Mouse (Mus musculus) hindbrain, embryonic 14.5 days (tissue): ENCODE measurements at regions not wholly inside any gene's neighbourhood (a gene's known extent, or its start where the extent isn't known, plus 50 kb on each side); places are given as distances from the start of the nearest gene placed in this dataset.
"Not testable (repeated sequence)": the region's sequence is repeated elsewhere in the genome, so short reads cannot be mapped to it uniquely, and the experiment has no call there.

ENCODE experiments used
- ATAC-seq: fragments of 200-750 bp; cut with Nextera tagmentation; 2 replicates; pipeline ENCODE4 v1.8.0; 2017; ENCODE audit warnings: moderate number of reproducible peaks, mild to moderate bottlenecking, moderate TSS enrichment, moderate library complexity; ENCODE audit not compliant: low FRiP score
- DNase-seq: peaks from one replicate; pipeline ENCODE4 v3.0.0-alpha.2; 2015; ENCODE audit warnings: low spot score
- H3K27ac ChIP-seq: fragments of 300-500 bp; sonication (generic); 2 replicates; pipeline ENCODE4 v1.5.1; 2014; ENCODE audit warnings: mild to moderate bottlenecking, moderate library complexity
- H3K27me3 ChIP-seq: fragments of 300-500 bp; sonication (generic); 2 replicates; pipeline ENCODE4 v1.6.1; 2014; ENCODE audit warnings: mild to moderate bottlenecking, low read length, mixed read lengths; ENCODE audit not compliant: control insufficient read depth, insufficient read depth
- H3K36me3 ChIP-seq: fragments of 300-500 bp; sonication (generic); replicated peaks from 2 replicates; pipeline ENCODE4 v1.6.1; 2014; ENCODE audit not compliant: control insufficient read depth, insufficient read depth
- H3K4me1 ChIP-seq: fragments of 300-500 bp; sonication (generic); replicated peaks from 2 replicates; pipeline ENCODE4 v1.6.1; 2014; ENCODE audit warnings: antibody characterized with exemption, low read length, mixed read lengths; ENCODE audit not compliant: control insufficient read depth, insufficient read depth
- H3K4me2 ChIP-seq: fragments of 300-500 bp; sonication (generic); replicated peaks from 2 replicates; pipeline ENCODE4 v1.6.1; 2014; ENCODE audit warnings: mild to moderate bottlenecking, moderate library complexity
- H3K4me3 ChIP-seq: fragments of 300-500 bp; sonication (generic); replicated peaks from 2 replicates; pipeline ENCODE4 v1.5.1; 2014; ENCODE audit warnings: mild to moderate bottlenecking, low read length
- H3K9ac ChIP-seq: fragments of 300-500 bp; sonication (generic); 2 replicates; pipeline ENCODE4 v1.6.1; 2014
- H3K9me3 ChIP-seq: fragments of 300-500 bp; sonication (generic); 2 replicates; pipeline ENCODE4 v1.6.1; 2016; ENCODE audit warnings: low read length; ENCODE audit not compliant: control insufficient read depth
- WGBS: fragments of 180-500 bp; shearing (Covaris S2); extraction: QIAGEN DNeasy Blood & Tissue Kit; methylation state at CpG from one replicate; pipeline ENCODE4 v1.1.7; 2014; 5-methylcytosine and 5-hydroxymethylcytosine counted together

DNA sequence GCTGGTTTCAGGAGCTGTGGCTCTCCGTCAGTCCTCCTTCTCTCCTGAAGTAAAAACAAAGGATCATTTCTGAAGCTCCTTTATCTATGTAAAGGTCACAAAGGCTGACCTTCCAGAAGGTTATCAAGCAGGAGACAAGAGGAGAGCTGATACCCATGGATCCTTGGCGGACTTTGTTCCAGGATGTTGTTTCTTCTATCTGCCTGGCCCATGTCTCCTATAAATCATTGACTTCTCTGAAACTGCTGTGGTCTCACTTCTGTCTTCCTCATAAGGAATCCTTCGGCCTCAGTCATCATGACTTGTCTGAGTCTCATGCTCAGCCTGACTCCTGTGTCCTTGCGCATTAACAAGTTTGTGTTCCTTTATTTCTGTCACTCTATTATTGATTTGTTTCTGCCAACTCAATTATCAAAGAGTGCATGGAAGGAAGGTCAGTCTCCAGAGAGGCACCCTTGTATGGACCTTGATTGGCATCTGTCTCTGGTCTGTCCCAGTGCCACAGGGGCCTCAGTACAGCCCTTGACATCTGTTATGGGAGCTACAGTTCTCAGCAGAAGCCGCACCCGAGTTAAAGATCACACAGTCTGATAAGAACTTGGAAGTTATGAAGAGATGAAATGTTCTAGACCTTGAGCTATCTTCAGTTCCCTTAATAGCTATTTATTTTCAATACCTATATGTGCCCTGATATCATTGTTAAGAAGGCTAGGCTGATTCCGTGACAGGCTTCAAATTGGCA lies 53.2 kb upstream of the Dazl start:
- H3K27me3 ChIP-seq, result no peaks in the 10 kb centered on the region
- no peak for DNase-seq
- no peaks in the 10 kb centered on the region for H3K36me3 ChIP-seq
- 91% methylated on average over 7 of the region's 7 CpGs for WGBS
- no peak overlapping the region for H3K27ac ChIP-seq
- peaks cover 7% of the 10 kb centered on the region for H3K4me1 ChIP-seq
- H3K4me3 ChIP-seq, result no peak overlapping the region
- H3K9me3 ChIP-seq, result no peaks in the 10 kb centered on the region
- ATAC-seq, result no peak
- H3K4me2 ChIP-seq, result no peak overlapping the region
- no peak overlapping the region for H3K9ac ChIP-seq

- not testable (repeated sequence) for H3K9me3 ChIP-seq, H3K9ac ChIP-seq, H3K36me3 ChIP-seq, H3K27ac ChIP-seq, H3K4me2 ChIP-seq, H3K27me3 ChIP-seq, ATAC-seq, H3K4me3 ChIP-seq, DNase-seq, H3K4me1 ChIP-seq
- 76% methylated on average over 2 of the region's 2 CpGs for WGBS
Observed at GRCm38 (mm10) chr17:50353818-50354217, 60.4 kb upstream of the Dazl start.

- no peak overlapping the region for H3K4me2 ChIP-seq
- no peak overlapping the region for H3K9ac ChIP-seq
- H3K9me3 ChIP-seq, result 0 out of 2 replicates have a peak, but pooled peaks cover 6% of the 10 kb centered on the region
- H3K27ac ChIP-seq, result no peak overlapping the region
- H3K36me3 ChIP-seq, result no peaks in the 10 kb centered on the region
- no peaks in the 10 kb centered on the region for H3K27me3 ChIP-seq
- 89% methylated on average over 6 of the region's 6 CpGs for WGBS
- H3K4me1 ChIP-seq, result no peaks in the 10 kb centered on the region
- no peak overlapping the region for H3K4me3 ChIP-seq
- DNase-seq, result no peak
- ATAC-seq, result no peak
Observed at GRCm38 (mm10) chr17:50354357-50354756, 60.9 kb upstream of the Dazl start.

DNA sequence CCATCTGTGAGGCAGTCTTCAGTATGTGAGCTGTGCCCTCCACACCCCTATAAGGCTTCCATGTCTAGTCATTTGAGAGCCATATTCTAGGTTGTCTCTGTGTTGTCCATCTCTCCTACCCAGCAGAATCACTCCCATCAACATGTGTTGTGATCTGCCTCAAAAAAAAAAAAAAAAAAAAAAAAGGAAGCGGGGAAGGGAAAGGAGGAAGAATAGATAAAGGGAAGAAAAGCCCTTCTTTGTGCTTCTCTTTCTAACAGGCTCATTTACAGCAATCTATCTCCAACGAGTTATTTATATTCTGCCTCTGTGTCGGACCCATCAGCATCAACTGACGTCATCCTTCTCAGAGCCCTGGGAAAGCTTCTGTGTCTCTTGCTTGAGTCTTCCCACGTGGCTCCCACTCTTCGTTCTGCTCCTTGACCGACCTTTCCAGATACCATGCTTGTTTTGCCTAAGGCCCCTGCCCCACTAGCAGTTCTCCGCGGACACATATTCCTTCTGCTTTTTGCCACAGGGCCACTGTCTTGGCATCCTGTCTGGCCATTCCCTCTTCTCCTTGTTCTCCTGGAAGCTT lies 68.3 kb upstream of the Dazl start:
- H3K9ac ChIP-seq, result no peak overlapping the region
- 88% methylated on average over 9 of the region's 9 CpGs for WGBS
- no peaks in the 10 kb centered on the region for H3K36me3 ChIP-seq
- no peaks in the 10 kb centered on the region for H3K27me3 ChIP-seq
- no peak overlapping the region for H3K4me2 ChIP-seq
- ATAC-seq (no peak), DNase-seq (no peak)
- H3K4me3 ChIP-seq, result no peak overlapping the region
- no peaks in the 10 kb centered on the region for H3K9me3 ChIP-seq
- no peak overlapping the region for H3K27ac ChIP-seq
- no peaks in the 10 kb centered on the region for H3K4me1 ChIP-seq

DNA sequence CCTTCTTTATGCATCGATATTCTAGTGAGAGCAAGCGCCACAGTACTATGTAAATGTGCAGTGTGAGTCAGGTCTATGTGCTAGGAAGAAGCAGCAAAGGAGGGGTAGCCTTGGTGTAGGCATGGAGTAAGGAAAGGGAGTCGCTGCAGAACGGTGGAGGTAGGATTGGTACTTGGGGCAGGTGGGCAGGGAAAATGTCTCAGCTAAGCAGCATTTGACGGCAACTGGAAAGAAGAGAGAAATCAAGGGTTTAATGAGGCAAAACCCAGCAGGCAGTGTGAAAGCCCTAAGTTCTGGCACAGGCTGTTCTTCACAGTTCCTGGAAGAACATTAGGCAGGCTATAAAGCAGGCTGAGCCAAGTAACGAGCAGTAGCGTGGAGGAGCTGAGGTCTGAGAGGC lies 72.0 kb upstream of the Dazl start:
- DNase-seq (no peak), ATAC-seq (no peak)
- Histone ChIP-seq H3K27me3 (no peaks in the 10 kb centered on the region), H3K9ac (no peak overlapping the region), H3K4me3 (no peak overlapping the region), H3K9me3 (no peaks in the 10 kb centered on the region), H3K4me2 (no peak overlapping the region), H3K4me1 (no peaks in the 10 kb centered on the region), H3K36me3 (no peaks in the 10 kb centered on the region), H3K27ac (no peak overlapping the region)
- WGBS, result 85% methylated on average over 7 of the region's 7 CpGs

GRCm38 (mm10) chr17:50366181-50366580 lies 72.7 kb upstream of the Dazl start:
- no peak for ATAC-seq
- H3K4me3 ChIP-seq, result no peak overlapping the region
- no peak overlapping the region for H3K4me2 ChIP-seq
- 80% methylated on average over 5 of the region's 5 CpGs for WGBS
- H3K36me3 ChIP-seq, result no peaks in the 10 kb centered on the region
- H3K4me1 ChIP-seq, result no peaks in the 10 kb centered on the region
- no peaks in the 10 kb centered on the region for H3K27me3 ChIP-seq
- H3K9me3 ChIP-seq, result no peaks in the 10 kb centered on the region
- no peak for DNase-seq
- no peak overlapping the region for H3K9ac ChIP-seq
- H3K27ac ChIP-seq, result no peak overlapping the region

DNA sequence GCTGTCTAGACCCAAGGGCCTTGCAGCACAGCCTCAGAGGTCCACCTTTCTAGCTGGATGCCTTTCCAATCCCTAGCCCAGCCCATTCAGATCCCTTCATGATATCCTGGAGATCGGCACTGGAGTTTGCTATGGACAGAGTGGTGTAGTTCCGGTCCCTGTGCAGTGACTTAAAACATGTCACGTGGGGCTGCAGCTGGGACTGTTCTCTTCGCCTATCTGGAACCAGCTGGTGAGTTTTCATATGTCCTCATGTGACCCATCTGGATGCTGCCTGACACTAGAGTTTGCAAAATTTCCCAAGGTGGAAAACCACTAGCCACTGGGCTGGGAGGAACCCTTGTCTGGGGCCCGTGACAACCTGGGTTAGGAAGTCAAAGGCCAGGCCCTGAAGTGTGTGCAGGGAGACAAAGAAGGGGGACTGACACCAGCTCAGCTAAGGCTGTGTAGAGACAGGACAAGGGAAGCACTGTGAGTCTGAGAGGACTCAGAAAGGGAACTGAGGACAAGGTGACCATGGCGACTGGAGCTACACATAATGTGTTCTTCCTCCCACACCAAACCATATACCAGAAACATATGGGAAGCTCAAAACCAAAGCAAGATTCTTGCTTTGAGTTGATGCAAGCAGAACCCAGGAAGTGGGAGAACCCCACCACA lies 75.9 kb upstream of the Dazl start:
- Histone ChIP-seq H3K9ac (no peak overlapping the region), H3K9me3 (no peaks in the 10 kb centered on the region), H3K27ac (no peak overlapping the region), H3K4me2 (no peak overlapping the region), H3K4me1 (no peaks in the 10 kb centered on the region), H3K36me3 (no peaks in the 10 kb centered on the region), H3K27me3 (no peaks in the 10 kb centered on the region), H3K4me3 (no peak overlapping the region)
- ATAC-seq (no peak), DNase-seq (no peak)
- 85% methylated on average over 6 of the region's 6 CpGs for WGBS

DNA sequence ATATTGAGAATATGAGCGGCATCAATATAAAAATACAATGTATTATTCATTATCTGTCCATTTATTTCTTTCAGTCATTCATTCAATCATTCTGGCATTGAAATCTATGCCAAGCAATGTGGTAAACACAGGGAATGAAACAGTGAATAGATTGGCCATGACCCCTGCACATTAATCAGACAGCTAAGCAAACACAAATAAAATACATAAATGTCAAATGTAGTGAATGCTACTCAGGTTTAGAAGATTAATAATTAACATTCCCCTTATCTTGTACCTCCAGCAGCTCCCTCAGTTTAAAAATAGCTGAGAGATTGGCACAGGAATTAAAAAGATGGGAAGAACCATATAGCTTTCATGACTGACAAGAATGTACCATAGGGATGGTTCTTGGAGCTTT lies 77.0 kb upstream of the Dazl start:
- Histone ChIP-seq H3K27me3 (no peaks in the 10 kb centered on the region), H3K9ac (no peak overlapping the region), H3K4me1 (no peaks in the 10 kb centered on the region), H3K9me3 (no peaks in the 10 kb centered on the region), H3K27ac (no peak overlapping the region), H3K4me2 (no peak overlapping the region), H3K36me3 (no peaks in the 10 kb centered on the region), H3K4me3 (no peak overlapping the region)
- 76% methylated on average over 1 of the region's 1 CpGs for WGBS
- no peak for ATAC-seq
- no peak for DNase-seq

- H3K9ac ChIP-seq, result no peak overlapping the region
- H3K9me3 ChIP-seq, result no peaks in the 10 kb centered on the region
- no peak for DNase-seq
- ATAC-seq, result no peak
- no peaks in the 10 kb centered on the region for H3K4me1 ChIP-seq
- no peak overlapping the region for H3K4me2 ChIP-seq
- H3K4me3 ChIP-seq, result no peak overlapping the region
- H3K27ac ChIP-seq, result no peak overlapping the region
- 85% methylated on average over 5 of the region's 5 CpGs for WGBS
- H3K36me3 ChIP-seq, result no peaks in the 10 kb centered on the region
- no peaks in the 10 kb centered on the region for H3K27me3 ChIP-seq
Observed at GRCm38 (mm10) chr17:50373496-50374141, 80.2 kb upstream of the Dazl start.
